Mouse (Mus musculus) layer of hippocampus, postnatal 36 days (tissue): ENCODE measurements around the gene Abhd18. TPM values are rescaled to one million over a fixed set of nuclear protein-coding genes. Genes with fewer than 3 reads are reported as not detected.
A peak's percentile ranks its signal among the peaks of the same experiment; 100 is the strongest.

Experiments used
- DNase-seq, 2 experiments: peaks; one replicate each; pipeline ENCODE4 v3.0.0; 2022
- total RNA-seq, 2 experiments: library from RNA; stranded (reverse); gene quantifications; 2 replicates each; pipeline ENCODE4 v1.2.3; 2021

The Abhd18 gene
- total RNA-seq, 2 experiments from 2014 or later = 12.0 to 12.4 TPM

GRCm38 (mm10) chr3:40950601-40951201 lies 103.9 kb downstream of the Abhd18 start:
- DNase-seq = peak; percentile 24 to 31

DNA sequence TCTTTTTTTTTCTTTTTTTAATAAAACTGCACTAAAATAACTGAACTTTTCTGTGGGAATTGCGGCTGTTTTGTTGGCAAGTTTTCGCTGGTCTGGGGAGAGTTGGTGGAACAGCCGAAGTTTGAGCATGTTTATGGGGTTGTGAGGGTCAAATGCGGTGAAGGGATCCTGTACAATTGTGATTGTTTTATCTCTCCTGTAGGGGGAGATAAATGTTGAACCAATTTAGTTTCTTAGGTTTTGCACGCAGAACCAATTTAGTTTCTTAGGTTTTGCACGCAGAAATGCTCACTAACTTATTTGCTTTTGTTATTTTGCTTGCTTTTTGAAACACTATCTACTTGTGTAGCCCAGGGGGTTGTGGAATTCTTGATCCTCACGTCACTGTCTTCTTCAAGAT lies 104.6 kb downstream of the Abhd18 start:
- no peak for DNase-seq

GRCm38 (mm10) chr3:40952606-40953005 lies 105.8 kb downstream of the Abhd18 start:
- DNase-seq = no peak

DNA sequence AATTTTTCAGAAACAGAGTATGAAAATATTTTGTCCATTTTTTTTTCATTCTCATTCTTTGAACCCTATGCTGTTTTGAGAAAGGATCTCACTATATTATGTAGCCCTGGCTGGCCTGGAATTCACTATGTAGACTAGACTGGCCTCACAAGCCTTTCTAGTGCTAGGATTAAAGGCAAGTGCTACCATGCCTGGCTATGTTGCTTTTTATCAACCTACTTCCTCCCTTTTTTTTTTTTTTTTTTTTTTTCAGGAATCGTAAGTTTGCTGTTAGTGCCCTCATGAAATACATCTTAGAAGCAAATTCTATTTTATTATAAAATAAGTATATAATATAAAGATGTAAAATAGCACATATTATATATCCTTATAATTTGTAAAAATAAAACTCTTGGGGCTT lies 108.0 kb downstream of the Abhd18 start:
- no peak for DNase-seq

- DNase-seq = no peak
Observed at GRCm38 (mm10) chr3:40958831-40959230, 112.1 kb downstream of the Abhd18 start.

DNA sequence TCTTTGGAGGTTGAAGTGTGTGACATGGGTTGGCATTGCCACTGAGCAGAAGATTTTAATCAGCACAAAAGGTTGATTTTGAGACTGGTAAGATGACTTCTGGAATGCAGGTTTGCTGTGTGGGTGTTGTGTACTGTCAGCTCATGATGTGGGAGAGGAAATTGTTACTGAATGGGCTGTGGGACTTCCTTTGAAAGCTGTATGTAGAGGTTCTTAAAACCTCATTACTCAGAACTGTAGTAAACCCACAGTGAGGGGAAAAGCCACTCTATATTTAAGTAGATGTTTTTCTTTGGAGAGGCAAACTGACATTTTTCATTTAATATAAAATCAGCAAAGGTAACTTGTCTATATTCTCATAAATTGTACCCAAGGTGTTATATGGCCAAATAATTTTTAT lies 134.0 kb downstream of the Abhd18 start:
- no peak for DNase-seq

GRCm38 (mm10) chr3:40987539-40987938 lies 140.8 kb downstream of the Abhd18 start:
- no peak for DNase-seq

Other genes starting within 250 kb of the Abhd18 start
- under 1 TPM; 0.25 to 0.28 TPM for gene Slc25a31, start 138.1 kb upstream of the Abhd18 start, total RNA-seq
- 100 to 1,000 TPM; 165 to 173 TPM for gene Hspa4l, start 102.5 kb upstream of the Abhd18 start, total RNA-seq
- gene Plk4, start 47.0 kb upstream of the Abhd18 start, total RNA-seq = 1 to 10 TPM; 2.9 to 3.7 TPM
- 10 to 100 TPM; 19.3 to 22.3 TPM for gene Mfsd8, start 84 bp upstream of the Abhd18 start, total RNA-seq
- gene 1700034I23Rik, start 55.6 kb downstream of the Abhd18 start, total RNA-seq = under 1 TPM in 1 of 2 experiments, not detected in 1; 0.25 TPM
- gene Larp1b, start 102.9 kb downstream of the Abhd18 start, total RNA-seq = 10 to 100 TPM; 15.3 to 16.3 TPM
- 10 to 100 TPM; 54.1 to 55.0 TPM for gene Pgrmc2, start 236.1 kb downstream of the Abhd18 start, total RNA-seq